Mouse (Mus musculus) hindbrain, embryonic 10.5 days (tissue): ENCODE results near the gene Cntln. TPM values are rescaled to one million over a fixed set of nuclear protein-coding genes. Genes with fewer than 3 reads are reported as not detected.

ENCODE experiments used
- DNase-seq: peaks from one replicate; pipeline ENCODE4 v3.0.0-alpha.2; 2017; ENCODE audit warnings: low spot score
- H3K27ac ChIP-seq: fragments of 300-500 bp; sonication (generic); 2 replicates; pipeline ENCODE4 v1.5.1; 2016; ENCODE audit warnings: mild to moderate bottlenecking, moderate library complexity
- H3K27me3 ChIP-seq: fragments of 300-500 bp; sonication (generic); 2 replicates; pipeline ENCODE4 v1.6.1; 2016; ENCODE audit warnings: mild to moderate bottlenecking; ENCODE audit not compliant: poor library complexity, insufficient read depth, severe bottlenecking
- H3K36me3 ChIP-seq: fragments of 300-500 bp; sonication (generic); 2 replicates; pipeline ENCODE4 v1.6.1; 2016; ENCODE audit warnings: mild to moderate bottlenecking, moderate library complexity
- H3K4me1 ChIP-seq: fragments of 300-500 bp; sonication (generic); replicated peaks from 2 replicates; pipeline ENCODE4 v1.6.1; 2016; ENCODE audit warnings: mild to moderate bottlenecking
- H3K4me3 ChIP-seq: fragments of 300-500 bp; sonication (generic); 2 replicates; pipeline ENCODE4 v1.5.1; 2016; ENCODE audit warnings: mild to moderate bottlenecking, moderate library complexity
- H3K9me3 ChIP-seq: fragments of 300-500 bp; sonication (generic); 2 replicates; pipeline ENCODE4 v1.6.1; 2016; ENCODE audit warnings: mild to moderate bottlenecking, moderate library complexity
- WGBS: fragments of 180-500 bp; shearing (Covaris S2); methylation state at CpG from one replicate; pipeline ENCODE4 v1.1.7; 2016; 5-methylcytosine and 5-hydroxymethylcytosine counted together
- polyA plus RNA-seq: library from polyadenylated mRNA; unstranded; fragments of >200 nt; fragmentation: Nextera tagmentation; extraction: Ambion mirVana; gene quantifications from 2 replicates; pipeline ENCODE4 v1.2.1, GENCODE M21; 2016

Cntln gene
- polyA plus RNA-seq, 1 experiment from 2014 or later: 4.4 TPM

DNA sequence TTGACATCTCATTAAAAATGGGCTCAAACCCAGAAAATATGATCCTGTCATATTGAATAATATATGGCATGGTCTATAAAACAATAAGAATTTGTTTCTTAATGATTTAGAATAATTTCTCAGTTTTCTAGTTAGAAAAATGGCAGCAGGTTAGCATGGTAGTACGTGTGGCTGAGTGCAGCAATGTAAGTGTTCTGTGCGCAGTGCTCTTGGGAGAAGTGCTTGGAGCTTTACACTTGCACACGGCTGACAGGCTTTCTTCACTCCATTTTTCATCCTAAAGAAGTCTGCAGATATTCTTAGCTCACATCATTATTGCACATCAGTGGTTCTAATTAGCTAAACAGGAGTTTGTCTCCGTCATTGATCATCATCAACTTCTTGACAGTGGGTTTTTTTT is 60.0 kb downstream of the Cntln start:
- 89% methylated on average over 4 of the region's 4 CpGs for whole genome bisulfite sequencing
- H3K27me3 ChIP-seq: no peaks in the 10 kb centered on the region

DNA sequence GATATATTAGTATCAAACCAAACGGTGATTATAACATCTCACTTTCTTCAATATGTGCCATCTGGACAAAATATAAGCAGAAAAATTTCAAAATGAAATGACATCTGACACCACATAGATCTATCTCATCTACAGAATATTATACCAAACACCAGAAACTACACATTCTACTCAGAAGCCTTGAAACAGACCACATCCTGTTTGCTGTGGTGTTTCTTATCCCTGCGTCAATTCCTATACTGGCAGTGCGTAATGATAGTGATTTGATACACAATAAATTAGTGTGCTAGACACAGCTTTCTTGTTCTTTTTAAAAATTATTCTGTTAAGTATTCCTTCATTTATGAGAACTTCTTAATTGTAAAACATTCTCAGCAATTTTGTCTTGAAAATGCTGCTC is 62.3 kb downstream of the Cntln start:
- Histone ChIP-seq H3K27ac (no peak overlapping the region), H3K27me3 (no peaks in the 10 kb centered on the region), H3K9me3 (no peaks in the 10 kb centered on the region), H3K4me3 (no peak overlapping the region), H3K36me3 (no peaks in the 10 kb centered on the region), H3K4me1 (0 out of 2 replicates have a peak, but pooled peaks cover 5% of the 10 kb centered on the region)
- no peak for DNase-seq
- WGBS: 91% methylated on average over 3 of the region's 3 CpGs

More for the DNA sequence above, 60.0 kb downstream of the Cntln start:
- DNase-seq: no peak
- H3K4me1 ChIP-seq: 0 out of 2 replicates have a peak, but pooled peaks cover 5% of the 10 kb centered on the region
- no peaks in the 10 kb centered on the region for H3K36me3 ChIP-seq
- H3K27ac ChIP-seq: no peak overlapping the region
- H3K4me3 ChIP-seq: no peak overlapping the region
- H3K9me3 ChIP-seq: no peaks in the 10 kb centered on the region

- Histone ChIP-seq H3K9me3 (no peaks in the 10 kb centered on the region), H3K36me3 (no peaks in the 10 kb centered on the region), H3K4me3 (no peak overlapping the region), H3K27ac (no peak overlapping the region), H3K27me3 (no peaks in the 10 kb centered on the region), H3K4me1 (no peaks in the 10 kb centered on the region)
- no peak for DNase-seq
- WGBS: 89% methylated on average over 7 of the region's 7 CpGs
Measured at GRCm38 (mm10) chr4:84976875-84977646, 93.0 kb downstream of the Cntln start.

DNA sequence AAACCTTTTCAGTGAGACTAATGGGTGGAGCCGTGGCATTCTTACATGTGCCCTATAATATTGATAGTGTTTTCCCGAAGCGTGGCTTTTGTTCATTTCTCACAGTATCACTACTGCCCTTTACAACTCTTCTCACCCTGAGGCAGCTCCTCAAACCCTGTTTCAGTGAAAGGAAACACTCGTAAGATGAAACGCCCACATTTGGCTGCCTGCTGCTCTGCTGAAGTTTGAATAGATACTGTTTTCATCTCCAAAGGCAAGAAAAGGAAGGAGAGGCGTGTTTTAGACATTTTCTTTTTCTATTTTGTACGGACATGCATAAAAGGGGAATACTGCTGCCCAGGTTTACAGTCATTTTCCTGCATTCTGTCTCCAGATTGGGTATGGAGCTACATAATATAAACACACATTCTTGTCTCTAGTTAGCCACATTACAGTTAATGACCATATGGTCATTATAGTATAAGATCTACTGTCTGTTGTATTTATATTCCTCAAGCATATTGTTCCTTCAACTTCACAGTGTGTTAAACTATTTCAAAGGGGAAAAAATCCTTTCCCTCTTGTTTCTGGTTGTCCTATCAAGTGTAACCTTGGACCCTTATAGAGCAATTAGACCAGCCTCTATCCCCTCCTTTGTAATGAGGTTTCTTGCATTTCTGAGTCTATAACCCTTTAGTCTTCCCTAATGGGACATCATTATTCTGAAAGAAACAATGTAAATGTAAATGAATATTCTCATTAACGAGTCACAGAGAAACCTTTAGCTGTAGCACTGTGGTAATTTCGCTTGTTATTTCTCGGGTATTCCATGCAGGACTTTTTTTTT is 111.6 kb downstream of the Cntln start:
- no peaks in the 10 kb centered on the region for H3K9me3 ChIP-seq
- H3K27me3 ChIP-seq: no peaks in the 10 kb centered on the region
- no peak for DNase-seq
- no peaks in the 10 kb centered on the region for H3K4me1 ChIP-seq
- H3K36me3 ChIP-seq: no peaks in the 10 kb centered on the region
- WGBS: 64% methylated on average over 10 of the region's 10 CpGs
- no peak overlapping the region for H3K27ac ChIP-seq
- H3K4me3 ChIP-seq: no peak overlapping the region

GRCm38 (mm10) chr4:85005581-85005980 is 121.5 kb downstream of the Cntln start:
- Histone ChIP-seq H3K9me3 (no peaks in the 10 kb centered on the region), H3K27me3 (no peaks in the 10 kb centered on the region), H3K4me1 (no peaks in the 10 kb centered on the region), H3K36me3 (no peaks in the 10 kb centered on the region), H3K4me3 (no peak overlapping the region), H3K27ac (no peak overlapping the region)
- WGBS: 71% methylated on average over 6 of the region's 6 CpGs
- DNase-seq: no peak

GRCm38 (mm10) chr4:85006789-85007188 is 122.7 kb downstream of the Cntln start:
- Histone ChIP-seq H3K27ac (no peak overlapping the region), H3K36me3 (no peaks in the 10 kb centered on the region), H3K27me3 (no peaks in the 10 kb centered on the region), H3K4me1 (no peaks in the 10 kb centered on the region), H3K4me3 (no peak overlapping the region), H3K9me3 (no peaks in the 10 kb centered on the region)
- no peak for DNase-seq
- 79% methylated on average over 3 of the region's 3 CpGs for WGBS

- H3K36me3 ChIP-seq: no peaks in the 10 kb centered on the region
- H3K4me3 ChIP-seq: no peak overlapping the region
- H3K4me1 ChIP-seq: no peaks in the 10 kb centered on the region
- no peaks in the 10 kb centered on the region for H3K9me3 ChIP-seq
- H3K27me3 ChIP-seq: no peaks in the 10 kb centered on the region
- no peak overlapping the region for H3K27ac ChIP-seq
- DNase-seq: no peak
Measured at GRCm38 (mm10) chr4:85010846-85011245, 126.7 kb downstream of the Cntln start.

DNA sequence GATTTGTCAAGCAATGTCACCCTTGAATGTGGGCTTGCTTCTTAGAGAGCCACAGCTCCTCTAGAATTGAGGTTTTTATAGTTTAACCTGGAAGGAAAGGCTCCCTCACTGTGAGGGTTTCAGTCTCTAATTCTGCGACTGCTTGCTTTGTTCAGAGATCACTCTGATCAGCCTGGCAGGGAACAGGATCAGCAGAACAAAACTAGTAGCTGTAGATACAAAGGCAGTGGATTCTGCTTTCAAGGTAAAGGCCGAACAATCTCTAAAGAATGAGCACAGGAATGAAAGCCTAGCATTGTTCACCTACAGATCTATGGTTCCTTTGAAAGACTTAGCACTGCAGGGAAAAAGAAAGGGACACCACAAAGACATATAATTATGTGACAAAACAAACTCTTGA is 161.6 kb downstream of the Cntln start:
- DNase-seq: no peak
- WGBS: 17% methylated on average over 2 of the region's 2 CpGs
- Histone ChIP-seq H3K36me3 (no peaks in the 10 kb centered on the region), H3K27me3 (no peaks in the 10 kb centered on the region), H3K9me3 (no peaks in the 10 kb centered on the region), H3K4me1 (peaks cover 8% of the 10 kb centered on the region; the same call in 1 of the 2 replicates), H3K27ac (peak overlapping the region; percentile 31; the same call in 1 of the 2 replicates), H3K4me3 (no peak overlapping the region)

- no peaks in the 10 kb centered on the region for H3K27me3 ChIP-seq
- no peaks in the 10 kb centered on the region for H3K9me3 ChIP-seq
- H3K4me3 ChIP-seq: no peak overlapping the region
- H3K27ac ChIP-seq: no peak overlapping the region
- WGBS: 83% methylated on average over 8 of the region's 8 CpGs
- no peak for DNase-seq
- no peaks in the 10 kb centered on the region for H3K36me3 ChIP-seq
- H3K4me1 ChIP-seq: peaks cover 8% of the 10 kb centered on the region; the same call in 1 of the 2 replicates
Measured at GRCm38 (mm10) chr4:85049933-85050553, 165.9 kb downstream of the Cntln start.

- no peaks in the 10 kb centered on the region for H3K4me1 ChIP-seq
- 71% methylated on average over 1 of the region's 1 CpGs for WGBS
Measured at GRCm38 (mm10) chr4:85054616-85055015, 170.5 kb downstream of the Cntln start.

GRCm38 (mm10) chr4:85059598-85059997 is 175.5 kb downstream of the Cntln start:
- Histone ChIP-seq H3K27me3 (no peaks in the 10 kb centered on the region), H3K4me1 (no peaks in the 10 kb centered on the region), H3K4me3 (no peak overlapping the region), H3K27ac (no peak overlapping the region), H3K9me3 (no peaks in the 10 kb centered on the region), H3K36me3 (no peaks in the 10 kb centered on the region)
- DNase-seq: no peak
- 88% methylated on average over 2 of the region's 2 CpGs for WGBS

More at GRCm38 (mm10) chr4:85054616-85055015, 170.5 kb downstream of the Cntln start:
- Histone ChIP-seq H3K27me3 (no peaks in the 10 kb centered on the region), H3K4me3 (no peak overlapping the region), H3K9me3 (no peaks in the 10 kb centered on the region), H3K27ac (no peak overlapping the region), H3K36me3 (no peaks in the 10 kb centered on the region)
- DNase-seq: no peak

DNA sequence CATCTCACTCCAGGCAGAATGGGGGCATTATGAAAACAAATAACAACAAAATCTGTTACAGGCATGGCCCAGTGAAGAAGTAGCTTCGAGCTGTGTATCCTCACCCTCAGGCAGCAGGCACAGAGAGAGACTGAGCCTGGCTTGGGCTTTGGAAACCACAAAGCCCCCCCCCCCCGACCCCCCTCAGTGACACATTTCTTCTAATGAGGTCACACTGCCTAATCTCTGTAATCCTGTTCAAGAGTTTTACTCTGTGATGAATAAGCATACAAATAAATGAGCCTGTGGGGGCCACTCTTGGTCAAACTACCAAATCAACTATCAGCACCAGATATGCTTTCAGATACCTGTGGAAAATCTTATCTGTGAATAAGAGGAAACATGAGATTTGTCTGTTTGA is 177.6 kb downstream of the Cntln start:
- no peak for DNase-seq
- Histone ChIP-seq H3K27me3 (no peaks in the 10 kb centered on the region), H3K4me3 (no peak overlapping the region), H3K4me1 (no peaks in the 10 kb centered on the region), H3K36me3 (no peaks in the 10 kb centered on the region), H3K9me3 (no peaks in the 10 kb centered on the region), H3K27ac (no peak overlapping the region)
- 66% methylated on average over 2 of the region's 2 CpGs for WGBS

- no peak for DNase-seq
- Histone ChIP-seq H3K27me3 (no peaks in the 10 kb centered on the region), H3K4me1 (no peaks in the 10 kb centered on the region), H3K36me3 (no peaks in the 10 kb centered on the region), H3K27ac (no peak overlapping the region), H3K9me3 (no peaks in the 10 kb centered on the region), H3K4me3 (no peak overlapping the region)
- 80% methylated on average over 4 of the region's 4 CpGs for WGBS
Measured at GRCm38 (mm10) chr4:85096033-85096432, 211.9 kb downstream of the Cntln start.
